Mouse (Mus musculus): ENCODE results near the gene Olfr1288.

Olfr1288 gene

GRCm38 (mm10) chr2:111473801-111474200, at the start of gene Olfr1288:
Olfr1288 (plus strand) TSS chr2:111474101.
- 90% methylated on average over 1 of the region's 1 CpGs for WGBS

- whole genome bisulfite sequencing, result 60% methylated on average over 1 of the region's 1 CpGs
Measured at GRCm38 (mm10) chr2:111448842-111449241, 25.1 kb upstream of the Olfr1288 start, which contains the start of gene Olfr1287. Olfr1287 (plus strand) TSS chr2:111449142.

DNA sequence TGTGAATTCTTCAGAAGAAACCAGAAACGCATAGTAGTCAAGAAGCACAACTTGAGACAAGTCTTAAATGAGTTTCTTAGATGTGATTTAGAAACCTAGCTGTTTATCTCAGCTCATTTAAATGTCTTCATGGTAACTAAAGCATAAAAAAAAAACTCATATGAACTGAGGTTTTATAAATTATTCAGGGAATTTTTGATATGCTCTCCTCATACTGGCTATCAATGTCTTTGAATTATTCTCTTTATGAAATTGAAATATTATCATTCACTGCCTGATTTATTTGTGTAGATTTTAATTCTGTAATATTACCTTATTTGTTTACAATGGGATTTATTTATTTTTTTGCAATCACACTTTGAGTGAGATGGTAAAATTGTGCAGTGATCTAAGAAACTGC, 6.6 kb downstream of the Olfr1288 start, which contains the start of gene Olfr1289:
Gene Olfr1289 (plus strand): TSS at position 301 of the 400 bp plus-strand sequence.
- WGBS, result 56% methylated on average over 1 of the region's 1 CpGs

DNA sequence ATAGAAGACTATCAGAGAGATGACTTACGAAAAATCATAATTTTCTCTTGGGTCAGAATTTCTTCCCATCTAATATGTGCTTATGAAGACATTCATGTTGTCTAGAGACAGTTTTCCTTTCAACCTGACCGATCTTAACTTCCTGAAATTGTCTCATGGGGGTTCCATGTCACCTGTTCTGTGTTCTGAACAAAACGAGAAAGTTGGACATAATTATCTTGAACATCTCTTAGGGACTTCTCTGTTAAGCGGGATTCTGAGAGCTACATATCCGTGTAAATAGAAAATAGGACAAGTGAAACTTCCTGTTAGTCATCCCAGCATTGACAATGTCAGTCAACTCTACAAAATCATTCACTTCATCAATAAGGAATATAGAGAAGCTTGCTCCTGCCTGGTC, 19.8 kb downstream of the Olfr1288 start, which contains the start of gene Olfr1290:
Gene Olfr1290 (minus strand): TSS at position 101 of the 400 bp plus-strand sequence.
- WGBS, result 81% methylated on average over 5 of the region's 5 CpGs

- WGBS, result 91% methylated on average over 3 of the region's 3 CpGs
Measured at GRCm38 (mm10) chr2:111496880-111497279, 23.0 kb downstream of the Olfr1288 start, which contains the start of gene Olfr1291-ps1. Olfr1291-ps1 (plus strand) TSS chr2:111497180.

- WGBS, result 89% methylated on average over 10 of the region's 10 CpGs
Measured at GRCm38 (mm10) chr2:111517451-111517850, 43.5 kb downstream of the Olfr1288 start.

GRCm38 (mm10) chr2:111524903-111525302, 51.0 kb downstream of the Olfr1288 start, which contains the start of gene Olfr1293-ps:
Olfr1293-ps (plus strand) TSS chr2:111525203.
- 91% methylated on average over 1 of the region's 1 CpGs for WGBS

Measured in cerebral cortex, adult 2 months (tissue).